Mouse (Mus musculus): ENCODE data around the gene Tsen54. TPM values are rescaled to one million over a fixed set of nuclear protein-coding genes. Genes with fewer than 3 reads are reported as not detected.

Tsen54 gene
- polyA plus RNA-seq, 1 experiment from 2014 or later: 27.1 TPM

GRCm38 (mm10) chr11:115834033-115834432, 19.5 kb downstream of the Tsen54 start:
- Histone ChIP-seq H3K27me3 (peaks cover 43% of the 10 kb centered on the region), H3K4me1 (peaks cover 16% of the 10 kb centered on the region), H3K27ac (no peak overlapping the region)

GRCm38 (mm10) chr11:115836656-115837395, 22.3 kb downstream of the Tsen54 start:
- Histone ChIP-seq H3K4me1 (peaks cover 18% of the 10 kb centered on the region), H3K27ac (no peak overlapping the region), H3K27me3 (peaks cover 16% of the 10 kb centered on the region)

More at GRCm38 (mm10) chr11:115834033-115834432, 19.5 kb downstream of the Tsen54 start:
- Histone ChIP-seq H3K9ac (0 out of 2 replicates have a peak overlapping the region, but pooled peaks have one; percentile 21), H3K4me3 (replicated peaks) (no peak overlapping the region), H3K4me2 (no peak overlapping the region), H3K36me3 (replicated peaks) (no peaks in the 10 kb centered on the region), H3K9me3 (no peaks in the 10 kb centered on the region)
- WGBS: 51% methylated on average over 6 of the region's 6 CpGs
- ATAC-seq (ENCODE audit: low FRiP score): no peak

GRCm38 (mm10) chr11:115837606-115838345, 23.3 kb downstream of the Tsen54 start:
- H3K27me3 ChIP-seq: peaks cover 7% of the 10 kb centered on the region
- peaks cover 22% of the 10 kb centered on the region for H3K4me1 ChIP-seq
- no peak overlapping the region for H3K27ac ChIP-seq
- no peaks in the 10 kb centered on the region for H3K36me3 ChIP-seq (replicated peaks)
- H3K4me3 ChIP-seq (replicated peaks): no peak overlapping the region
- no peak for ATAC-seq (ENCODE audit: low FRiP score)
- H3K9me3 ChIP-seq: no peaks in the 10 kb centered on the region
- H3K4me2 ChIP-seq: no peak overlapping the region
- WGBS: 93% methylated on average over 22 of the region's 22 CpGs
- H3K9ac ChIP-seq: no peak overlapping the region

More at GRCm38 (mm10) chr11:115836656-115837395, 22.3 kb downstream of the Tsen54 start:
- no peaks in the 10 kb centered on the region for H3K9me3 ChIP-seq
- no peak for ATAC-seq (ENCODE audit: low FRiP score)
- WGBS: 41% methylated on average over 11 of the region's 11 CpGs
- no peak overlapping the region for H3K9ac ChIP-seq
- H3K36me3 ChIP-seq (replicated peaks): no peaks in the 10 kb centered on the region
- H3K4me2 ChIP-seq: no peak overlapping the region
- no peak overlapping the region for H3K4me3 ChIP-seq (replicated peaks)

- no peaks in the 10 kb centered on the region for H3K36me3 ChIP-seq (replicated peaks)
- H3K4me3 ChIP-seq (replicated peaks): no peak overlapping the region
- no peaks in the 10 kb centered on the region for H3K9me3 ChIP-seq
- 52% methylated on average over 4 of the region's 4 CpGs for WGBS
- no peak for ATAC-seq (ENCODE audit: low FRiP score)
- no peak overlapping the region for H3K9ac ChIP-seq
- no peak overlapping the region for H3K4me2 ChIP-seq
- peaks cover 3% of the 10 kb centered on the region for H3K27me3 ChIP-seq
- peaks cover 15% of the 10 kb centered on the region for H3K4me1 ChIP-seq
- H3K27ac ChIP-seq: no peak overlapping the region
These were observed 24.4 kb downstream of the Tsen54 start for GRCm38 (mm10) chr11:115838895-115839311.

GRCm38 (mm10) chr11:115839732-115840131, 25.2 kb downstream of the Tsen54 start:
- 66% methylated on average over 3 of the region's 3 CpGs for WGBS
- Histone ChIP-seq H3K4me3 (replicated peaks) (no peak overlapping the region), H3K9me3 (no peaks in the 10 kb centered on the region), H3K4me1 (peaks cover 15% of the 10 kb centered on the region), H3K36me3 (replicated peaks) (no peaks in the 10 kb centered on the region), H3K9ac (no peak overlapping the region), H3K27ac (no peak overlapping the region), H3K27me3 (peaks cover 3% of the 10 kb centered on the region), H3K4me2 (no peak overlapping the region)
- no peak for ATAC-seq (ENCODE audit: low FRiP score)

GRCm38 (mm10) chr11:115841044-115841443, 26.5 kb downstream of the Tsen54 start:
- Histone ChIP-seq H3K27ac (no peak overlapping the region), H3K9ac (no peak overlapping the region), H3K4me2 (no peak overlapping the region), H3K9me3 (0 out of 2 replicates have a peak, but pooled peaks cover 5% of the 10 kb centered on the region), H3K4me3 (replicated peaks) (no peak overlapping the region), H3K4me1 (peaks cover 10% of the 10 kb centered on the region), H3K27me3 (peaks cover 1% of the 10 kb centered on the region), H3K36me3 (replicated peaks) (no peaks in the 10 kb centered on the region)
- no peak for ATAC-seq (ENCODE audit: low FRiP score)
- 83% methylated on average over 6 of the region's 6 CpGs for WGBS

- H3K4me2 ChIP-seq: no peak overlapping the region
- 0 out of 2 replicates have a peak, but pooled peaks cover 5% of the 10 kb centered on the region for H3K9me3 ChIP-seq
- ATAC-seq (ENCODE audit: low FRiP score): no peak
- H3K4me3 ChIP-seq (replicated peaks): no peak overlapping the region
- peaks cover 10% of the 10 kb centered on the region for H3K4me1 ChIP-seq
- 30% methylated on average over 6 of the region's 6 CpGs for WGBS
- no peak overlapping the region for H3K9ac ChIP-seq
- peak overlapping the region; percentile 56; the same call in 1 of the 2 replicates for H3K27ac ChIP-seq
- H3K36me3 ChIP-seq (replicated peaks): no peaks in the 10 kb centered on the region
- H3K27me3 ChIP-seq: no peaks in the 10 kb centered on the region
These were observed 27.5 kb downstream of the Tsen54 start for GRCm38 (mm10) chr11:115841961-115842550.

- no peak overlapping the region for H3K4me3 ChIP-seq (replicated peaks)
- H3K4me2 ChIP-seq: no peak overlapping the region
- H3K9me3 ChIP-seq: 0 out of 2 replicates have a peak, but pooled peaks cover 5% of the 10 kb centered on the region
- H3K4me1 ChIP-seq: peaks cover 10% of the 10 kb centered on the region; the same call in 1 of the 2 replicates
- ATAC-seq (ENCODE audit: low FRiP score): no peak
- no peaks in the 10 kb centered on the region for H3K36me3 ChIP-seq (replicated peaks)
- H3K27me3 ChIP-seq: no peaks in the 10 kb centered on the region
- WGBS: 84% methylated on average over 11 of the region's 14 CpGs
- H3K9ac ChIP-seq: no peak overlapping the region
- H3K27ac ChIP-seq: no peak overlapping the region
These were observed 28.8 kb downstream of the Tsen54 start for GRCm38 (mm10) chr11:115843141-115843890.

GRCm38 (mm10) chr11:115843891-115844239, 29.3 kb downstream of the Tsen54 start:
- H3K27ac ChIP-seq: no peak overlapping the region
- H3K9ac ChIP-seq: no peak overlapping the region
- H3K36me3 ChIP-seq (replicated peaks): no peaks in the 10 kb centered on the region
- WGBS: 93% methylated on average over 5 of the region's 5 CpGs
- peaks cover 10% of the 10 kb centered on the region; the same call in 1 of the 2 replicates for H3K4me1 ChIP-seq
- ATAC-seq (ENCODE audit: low FRiP score): no peak
- no peak overlapping the region for H3K4me3 ChIP-seq (replicated peaks)
- 0 out of 2 replicates have a peak, but pooled peaks cover 5% of the 10 kb centered on the region for H3K9me3 ChIP-seq
- no peaks in the 10 kb centered on the region for H3K27me3 ChIP-seq
- H3K4me2 ChIP-seq: no peak overlapping the region

GRCm38 (mm10) chr11:115844240-115844639, 29.7 kb downstream of the Tsen54 start:
- no peak overlapping the region for H3K27ac ChIP-seq
- no peaks in the 10 kb centered on the region for H3K36me3 ChIP-seq (replicated peaks)
- H3K4me1 ChIP-seq: peaks cover 10% of the 10 kb centered on the region; the same call in 1 of the 2 replicates
- ATAC-seq (ENCODE audit: low FRiP score): no peak
- 0 out of 2 replicates have a peak, but pooled peaks cover 5% of the 10 kb centered on the region for H3K9me3 ChIP-seq
- no peak overlapping the region for H3K4me2 ChIP-seq
- WGBS: 58% methylated on average over 8 of the region's 8 CpGs
- no peak overlapping the region for H3K4me3 ChIP-seq (replicated peaks)
- H3K27me3 ChIP-seq: no peaks in the 10 kb centered on the region
- no peak overlapping the region for H3K9ac ChIP-seq

- no peak for ATAC-seq (ENCODE audit: low FRiP score)
- Histone ChIP-seq H3K4me3 (replicated peaks) (no peak overlapping the region), H3K27ac (no peak overlapping the region), H3K36me3 (replicated peaks) (no peaks in the 10 kb centered on the region), H3K9me3 (0 out of 2 replicates have a peak, but pooled peaks cover 5% of the 10 kb centered on the region), H3K27me3 (no peaks in the 10 kb centered on the region), H3K4me1 (peaks cover 10% of the 10 kb centered on the region; the same call in 1 of the 2 replicates), H3K9ac (no peak overlapping the region), H3K4me2 (no peak overlapping the region)
- WGBS: 97% methylated on average over 2 of the region's 2 CpGs
These were observed 31.3 kb downstream of the Tsen54 start for GRCm38 (mm10) chr11:115845819-115846218.

Measured in forebrain, embryonic 12.5 days (tissue).